Mouse (Mus musculus) testis, adult 2 months (tissue): ENCODE data around the gene Pecam1.

ENCODE experiments used
- CTCF ChIP-seq: fragments of 200-500 bp; IDR thresholded peaks from 2 replicates; pipeline ENCODE4 v1.5.1; 2012; ENCODE audit warnings: low read depth, mild to moderate bottlenecking, inconsistent platforms, low read length, moderate library complexity; ENCODE audit not compliant: control insufficient read depth, insufficient read depth, insufficient replicate concordance
- POLR2A ChIP-seq: fragments of 200-500 bp; IDR thresholded peaks from 2 replicates; pipeline ENCODE4 v1.6.1; 2012; ENCODE audit warnings: low read depth, mild to moderate bottlenecking, inconsistent platforms, low read length, moderate library complexity; ENCODE audit not compliant: control insufficient read depth

GRCm38 (mm10) chr11:106720379-106720778 is 30.0 kb downstream of the Pecam1 start:
- TF ChIP-seq CTCF (no peak), POLR2A (no peak)
